Comparison of ENCODE assay signal across 9 mouse cellular contexts in genomic region chr17:23992789-23993553, GRCm38 (mm10). TPM values are rescaled to one million over a fixed set of nuclear protein-coding genes. Genes with fewer than 3 reads are reported as not detected.
DNase-seq lines count a peak whose midpoint lies in the region; ATAC-seq and TF ChIP-seq lines count a peak whose summit lies in the region.
"Had no signal": no experiment of that assay in that cellular context is flagged by ENCODE, and none has a peak within 500 bp of the region (broad histone marks: within the 10 kb centered on the region; RNA-seq: fewer than 3 reads in every experiment).

No protein-coding gene starts in this region.

- DNase-seq in thymus, adult 2 months, result peak; percentile 7
- DNase-seq in thymus, postnatal 25 days, result no peak
- DNase-seq in spleen, postnatal 14 days (ENCODE audit: low spot score in 2 of 2), result no peak
- no peak for DNase-seq in gastrocnemius, postnatal 36 days
- DNase-seq in heart, postnatal 14 days, result no peak

- H3K27ac ChIP-seq in thymus, adult 2 months (ENCODE audit: control insufficient read depth, insufficient read depth, low read length), result no peak overlapping the region
- peak overlapping the region; percentile 62 for H3K27ac ChIP-seq in intestine, embryonic 15.5 days
- H3K27ac ChIP-seq in liver, embryonic 15.5 days (replicated peaks), result no peak overlapping the region

- intact Hi-C loops in gastrocnemius, postnatal 36 days (cut with DNase I), result no loop called here
- intact Hi-C loops in heart, postnatal 14 days (cut with DNase I), result loop anchor here (2.0 kb wide), 1 partner anchor 24 kb away; no protein-coding TSS in a partner anchor

- no peak for TF ChIP-seq POLR2A in thymus, adult 2 months (IDR thresholded peaks at IDR 0.05; ENCODE audit: control insufficient read depth, extremely low read depth, insufficient read depth, low read length, poor library complexity)

- no peaks in the 10 kb centered on the region for H3K9me3 ChIP-seq in intestine, embryonic 15.5 days
- no peaks in the 10 kb centered on the region for H3K9me3 ChIP-seq in liver, embryonic 15.5 days (replicated peaks)

- 0 out of 2 replicates have a peak overlapping the region, but pooled peaks have one; percentile 5 for H3K9ac ChIP-seq in intestine, embryonic 15.5 days
- no peak overlapping the region for H3K9ac ChIP-seq in liver, embryonic 15.5 days

- H3K4me3 ChIP-seq in thymus, adult 2 months (ENCODE audit: control insufficient read depth, insufficient read depth, low read length), result no peak overlapping the region
- H3K4me3 ChIP-seq in intestine, embryonic 15.5 days (replicated peaks), result 0 out of 2 replicates have a peak overlapping the region, but pooled peaks have one; percentile 25
- no peak overlapping the region for H3K4me3 ChIP-seq in liver, embryonic 15.5 days (replicated peaks)

- peak overlapping the region; percentile 67 for H3K4me2 ChIP-seq in intestine, embryonic 15.5 days (replicated peaks)
- H3K4me2 ChIP-seq in liver, embryonic 15.5 days, result peak overlapping the region; percentile 41

- H3K27me3 ChIP-seq in thymus, adult 2 months (ENCODE audit: control insufficient read depth, insufficient read depth, low read length), result no peaks in the 10 kb centered on the region
- H3K27me3 ChIP-seq in intestine, embryonic 15.5 days (replicated peaks), result no peaks in the 10 kb centered on the region
- H3K27me3 ChIP-seq in liver, embryonic 15.5 days, result peaks cover 11% of the 10 kb centered on the region; the same call in 1 of the 2 replicates

- 72% methylated on average over 9 of the region's 9 CpGs for WGBS in thymus, adult 2 months
- 54% methylated on average over 9 of the region's 9 CpGs for WGBS in intestine, embryonic 15.5 days
- 65% methylated on average over 9 of the region's 9 CpGs for WGBS in liver, embryonic 15.5 days (ENCODE audit: insufficient replicate concordance)

- no peak for TF ChIP-seq CTCF in thymus, adult 2 months (IDR thresholded peaks at IDR 0.05; ENCODE audit: borderline replicate concordance, control insufficient read depth, extremely low read depth, insufficient read depth, low read length, poor library complexity)

- no peaks in the 10 kb centered on the region for H3K36me3 ChIP-seq in thymus, adult 2 months (ENCODE audit: control insufficient read depth, insufficient read depth, low read length)
- H3K36me3 ChIP-seq in intestine, embryonic 15.5 days, result no peaks in the 10 kb centered on the region
- no peaks in the 10 kb centered on the region for H3K36me3 ChIP-seq in liver, embryonic 15.5 days (replicated peaks)

- peak; percentile 82 for ATAC-seq in intestine, embryonic 15.5 days
- no peak for ATAC-seq in liver, embryonic 15.5 days (ENCODE audit: insufficient read depth)
- no peak for ATAC-seq in erythroblast, adult 5-6 weeks (replicated peaks; ENCODE audit: low FRiP score, poor library complexity, severe bottlenecking)

- peaks cover 11% of the 10 kb centered on the region for H3K4me1 ChIP-seq in thymus, adult 2 months (replicated peaks; ENCODE audit: control insufficient read depth, insufficient read depth, low read length)
- H3K4me1 ChIP-seq in intestine, embryonic 15.5 days (replicated peaks), result peaks cover 10% of the 10 kb centered on the region
- H3K4me1 ChIP-seq in liver, embryonic 15.5 days (replicated peaks), result peaks cover 3% of the 10 kb centered on the region; the same call in 1 of the 2 replicates

RNA-seq across cellular contexts. Expression of gene Prss22, which starts 4.9 kb away (rescaled TPM):
- 0.52 and 1.0 TPM in 2 replicates for polyA plus RNA-seq in thymus, adult 2 months (2012; rRNA removed)
- not detected in 2 replicates for polyA plus RNA-seq in intestine, embryonic 15.5 days (2015; fragmentation: Nextera tagmentation; extraction: Ambion mirVana)
- not detected in 2 replicates for polyA plus RNA-seq in liver, embryonic 15.5 days (2015; fragmentation: Nextera tagmentation; extraction: Ambion mirVana)
- total RNA-seq in erythroblast, adult 5-6 weeks (2015; ENCODE audit: low replicate concordance), result not detected in 2 replicates
- total RNA-seq in erythroblast, adult 5-6 weeks (2017; ENCODE audit: low replicate concordance), result not detected in 2 replicates
- total RNA-seq in gastrocnemius, postnatal 36 days (2021), result not detected
- total RNA-seq in heart, postnatal 14 days (2021), result not detected
- polyA plus RNA-seq: activated CD4-positive, CD25-positive, alpha-beta regulatory T cell, adult 4 months had no signal

RNA-seq across cellular contexts. Expression of gene Prss30, which starts 12.6 kb away (rescaled TPM):
- 2.5 and 2.7 TPM in 2 replicates for polyA plus RNA-seq in thymus, adult 2 months (2012; rRNA removed)
- polyA plus RNA-seq in intestine, embryonic 15.5 days (2015; fragmentation: Nextera tagmentation; extraction: Ambion mirVana), result 1.4 and 2.2 TPM in 2 replicates
- 0.14 TPM in 1 of 2 replicates, not detected in the other for polyA plus RNA-seq in liver, embryonic 15.5 days (2015; fragmentation: Nextera tagmentation; extraction: Ambion mirVana)
- total RNA-seq in erythroblast, adult 5-6 weeks (2015; ENCODE audit: low replicate concordance), result not detected in 2 replicates
- total RNA-seq in erythroblast, adult 5-6 weeks (2017; ENCODE audit: low replicate concordance), result not detected in 2 replicates
- total RNA-seq in gastrocnemius, postnatal 36 days (2021), result not detected
- not detected for total RNA-seq in heart, postnatal 14 days (2021)

RNA-seq across cellular contexts. Expression of gene Sbpl, which starts 37.9 kb away (rescaled TPM):
- 0.88 and 1.6 TPM in 2 replicates for polyA plus RNA-seq in thymus, adult 2 months (2012; rRNA removed)
- polyA plus RNA-seq in intestine, embryonic 15.5 days (2015; fragmentation: Nextera tagmentation; extraction: Ambion mirVana), result not detected in 2 replicates
- polyA plus RNA-seq in liver, embryonic 15.5 days (2015; fragmentation: Nextera tagmentation; extraction: Ambion mirVana), result not detected in 2 replicates
- total RNA-seq in erythroblast, adult 5-6 weeks (2015; ENCODE audit: low replicate concordance), result not detected in 2 replicates
- total RNA-seq in erythroblast, adult 5-6 weeks (2017; ENCODE audit: low replicate concordance), result not detected in 2 replicates
- not detected for total RNA-seq in gastrocnemius, postnatal 36 days (2021)
- total RNA-seq in heart, postnatal 14 days (2021), result not detected
- polyA plus RNA-seq: activated CD4-positive, CD25-positive, alpha-beta regulatory T cell, adult 4 months had no signal

RNA-seq across cellular contexts. Expression of gene Prss27, which starts 45.0 kb away (rescaled TPM):
- 0.98 and 2.5 TPM in 2 replicates for polyA plus RNA-seq in thymus, adult 2 months (2012; rRNA removed)
- polyA plus RNA-seq in intestine, embryonic 15.5 days (2015; fragmentation: Nextera tagmentation; extraction: Ambion mirVana), result 0.11 and 0.18 TPM in 2 replicates
- polyA plus RNA-seq in liver, embryonic 15.5 days (2015; fragmentation: Nextera tagmentation; extraction: Ambion mirVana), result not detected in 2 replicates
- total RNA-seq in erythroblast, adult 5-6 weeks (2015; ENCODE audit: low replicate concordance), result not detected in 2 replicates
- not detected in 2 replicates for total RNA-seq in erythroblast, adult 5-6 weeks (2017; ENCODE audit: low replicate concordance)
- not detected for total RNA-seq in gastrocnemius, postnatal 36 days (2021)
- not detected for total RNA-seq in heart, postnatal 14 days (2021)
- polyA plus RNA-seq: activated CD4-positive, CD25-positive, alpha-beta regulatory T cell, adult 4 months had no signal

RNA-seq across cellular contexts. Expression of gene Sbp, which starts 51.5 kb away (rescaled TPM):
- polyA plus RNA-seq in thymus, adult 2 months (2012; rRNA removed), result 0.23 and 0.43 TPM in 2 replicates
- not detected in 2 replicates for polyA plus RNA-seq in intestine, embryonic 15.5 days (2015; fragmentation: Nextera tagmentation; extraction: Ambion mirVana)
- not detected in 2 replicates for polyA plus RNA-seq in liver, embryonic 15.5 days (2015; fragmentation: Nextera tagmentation; extraction: Ambion mirVana)
- not detected in 2 replicates for total RNA-seq in erythroblast, adult 5-6 weeks (2015; ENCODE audit: low replicate concordance)
- not detected in 2 replicates for total RNA-seq in erythroblast, adult 5-6 weeks (2017; ENCODE audit: low replicate concordance)
- not detected for total RNA-seq in gastrocnemius, postnatal 36 days (2021)
- not detected for total RNA-seq in heart, postnatal 14 days (2021)
- polyA plus RNA-seq: activated CD4-positive, CD25-positive, alpha-beta regulatory T cell, adult 4 months had no signal
